Mouse (Mus musculus) small intestine, adult 2 months (tissue): ENCODE data around the gene Fancc.

ENCODE experiments used
- CTCF ChIP-seq: fragments of 200-500 bp; IDR thresholded peaks from 2 replicates; pipeline ENCODE4 v1.5.1; 2012; ENCODE audit warnings: low read depth, mild to moderate bottlenecking, control low read depth, inconsistent platforms, low read length, moderate library complexity, mixed read lengths; ENCODE audit not compliant: insufficient replicate concordance, insufficient read length; ENCODE audit errors: extremely low read depth
- POLR2A ChIP-seq: fragments of 200-500 bp; IDR thresholded peaks from 2 replicates; pipeline ENCODE4 v1.6.1; 2012; ENCODE audit warnings: low read depth, mild to moderate bottlenecking, control low read depth, inconsistent platforms, low read length, moderate library complexity

- TF ChIP-seq CTCF = no peak
- no peak for TF ChIP-seq POLR2A
Measured at GRCm38 (mm10) chr13:63411310-63412022, 85.6 kb downstream of the Fancc start.
